Mouse (Mus musculus): ENCODE results near the gene Vrtn. TPM values are rescaled to one million over a fixed set of nuclear protein-coding genes. Genes with fewer than 3 reads are reported as not detected.

The Vrtn gene
- polyA plus RNA-seq, 1 experiment: not detected

DNA sequence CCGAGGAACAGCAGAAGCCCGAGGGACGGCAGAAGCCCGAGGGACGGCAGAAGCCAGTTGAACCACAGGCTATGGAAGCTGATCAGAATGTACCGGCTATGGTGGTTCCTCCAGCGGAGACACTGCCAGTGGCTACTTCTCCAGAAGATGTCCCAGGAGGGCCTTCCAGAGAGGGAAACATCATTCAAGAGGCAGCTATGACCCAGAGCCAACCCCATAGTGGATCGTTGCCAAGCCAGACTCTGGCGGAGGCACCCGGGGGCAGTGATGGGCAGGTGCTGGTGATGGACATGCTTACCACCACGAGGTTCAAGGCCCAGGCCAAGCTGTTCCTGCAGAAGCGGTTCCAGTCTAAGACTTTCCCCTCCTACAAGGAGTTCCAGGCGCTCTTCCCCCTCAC lies 9.4 kb downstream of the Vrtn start:
- no peaks in the 10 kb centered on the region for H3K79me2 ChIP-seq (ENCODE audit: control insufficient read depth, insufficient read depth)
- H3K27me3 ChIP-seq (ENCODE audit: control insufficient read depth, insufficient read depth, insufficient read length): peaks cover 30% of the 10 kb centered on the region
- no peak overlapping the region for H3K4me3 ChIP-seq
- no peak overlapping the region for H3K4me2 ChIP-seq (ENCODE audit: low read depth)
- TF ChIP-seq MAX (IDR thresholded peaks at IDR 0.05; ENCODE audit: low read depth) (no peak), POLR2A (IDR thresholded peaks at IDR 0.05; ENCODE audit: insufficient read length, low read depth) (no peak), E2F4 (IDR thresholded peaks at IDR 0.05; ENCODE audit: insufficient read depth) (no peak), MYOG (IDR thresholded peaks at IDR 0.05; ENCODE audit: control insufficient read depth in 1 of 3, insufficient read depth in 1 of 3, insufficient read length in 2 of 3, low read depth in 2 of 3) (no peak), MYOD1 (IDR thresholded peaks at IDR 0.05; ENCODE audit: control insufficient read depth in 1 of 3, insufficient read length in 2 of 3, low read depth in 2 of 3) (no peak)
- no peak overlapping the region for H3ac ChIP-seq (ENCODE audit: control insufficient read depth, insufficient read length)
- no peaks in the 10 kb centered on the region for H3K36me3 ChIP-seq (ENCODE audit: control insufficient read depth, insufficient read depth)

DNA sequence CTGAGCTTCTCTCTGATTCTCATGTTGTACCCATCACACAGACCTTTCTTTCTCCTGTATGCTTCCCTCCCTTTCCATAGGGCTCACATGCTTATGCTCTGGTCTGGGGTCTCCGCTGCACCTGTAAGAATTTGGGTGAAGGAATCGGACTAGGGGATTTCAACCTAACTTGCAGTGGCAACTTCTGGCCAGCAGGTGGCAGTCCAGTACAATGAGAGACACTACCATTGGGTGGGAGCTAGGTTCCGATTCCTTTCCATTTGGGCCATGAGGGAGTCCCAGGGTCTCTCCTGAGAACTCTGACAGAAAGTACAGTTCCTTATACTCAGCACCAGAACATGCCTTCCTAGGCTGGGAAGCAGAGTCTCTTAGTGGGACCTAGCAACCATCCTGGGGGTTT lies 13.1 kb downstream of the Vrtn start:
- no peak for TF ChIP-seq REST (IDR thresholded peaks at IDR 0.05; ENCODE audit: insufficient read depth, insufficient read length)
- H3K27me3 ChIP-seq (ENCODE audit: control insufficient read depth, insufficient read depth, insufficient read length): peaks cover 34% of the 10 kb centered on the region

DNA sequence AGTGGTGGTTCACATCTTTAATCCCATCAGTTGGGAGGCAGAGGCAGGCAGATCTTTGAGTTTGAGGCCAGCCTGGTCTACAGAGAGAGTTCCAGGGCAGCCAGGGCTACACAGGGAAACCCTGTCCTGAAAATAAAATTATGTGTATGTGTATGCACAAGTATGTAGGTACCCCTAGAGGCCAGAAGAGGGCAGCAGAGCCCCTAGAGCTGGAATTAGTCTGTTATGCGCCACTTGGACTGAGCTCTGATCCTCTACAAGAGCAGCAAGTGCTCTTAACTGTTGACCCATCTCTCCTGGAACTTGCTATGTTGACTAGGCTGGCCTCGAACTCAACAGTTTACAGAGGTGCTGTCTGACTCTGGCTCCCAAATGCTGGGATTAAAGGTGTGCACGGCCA lies 29.7 kb downstream of the Vrtn start:
- peaks cover 5% of the 10 kb centered on the region for H3K27me3 ChIP-seq (ENCODE audit: control insufficient read depth, insufficient read depth, insufficient read length)
- TF ChIP-seq POLR2AphosphoS2 (IDR thresholded peaks at IDR 0.05; ENCODE audit: insufficient read length, low read depth): no peak
- TF ChIP-seq USF1 (IDR thresholded peaks at IDR 0.05; ENCODE audit: low read depth): no peak
- TF ChIP-seq POLR2A (IDR thresholded peaks at IDR 0.05; ENCODE audit: insufficient read length, low read depth): no peak
- no peak for TF ChIP-seq MYOG (IDR thresholded peaks at IDR 0.05; ENCODE audit: control insufficient read depth in 1 of 3, insufficient read depth in 1 of 3, insufficient read length in 2 of 3, low read depth in 2 of 3)
- no peak for TF ChIP-seq MYOD1 (IDR thresholded peaks at IDR 0.05; ENCODE audit: control insufficient read depth in 1 of 3, insufficient read length in 2 of 3, low read depth in 2 of 3)
- no peak for TF ChIP-seq TCF12 (IDR thresholded peaks at IDR 0.05; ENCODE audit: insufficient read depth, poor library complexity, severe bottlenecking)
- no peak for TF ChIP-seq CEBPB (IDR thresholded peaks at IDR 0.05; ENCODE audit: insufficient read depth, poor library complexity, severe bottlenecking)
- no peak for TF ChIP-seq MAX (IDR thresholded peaks at IDR 0.05; ENCODE audit: low read depth)
- TF ChIP-seq REST (IDR thresholded peaks at IDR 0.05; ENCODE audit: insufficient read depth, insufficient read length): no peak
- TF ChIP-seq E2F4 (IDR thresholded peaks at IDR 0.05; ENCODE audit: insufficient read depth): no peak
- TF ChIP-seq TCF3 (IDR thresholded peaks at IDR 0.05; ENCODE audit: insufficient read length, low read depth): no peak
- TF ChIP-seq SRF (IDR thresholded peaks at IDR 0.05; ENCODE audit: control insufficient read depth, insufficient read length, low read depth): no peak
- H3K36me3 ChIP-seq (ENCODE audit: control insufficient read depth, insufficient read depth): no peaks in the 10 kb centered on the region
- no peak overlapping the region for H3K4me2 ChIP-seq (ENCODE audit: low read depth)
- H3ac ChIP-seq (ENCODE audit: control insufficient read depth, insufficient read length): no peak overlapping the region
- H3K79me2 ChIP-seq (ENCODE audit: control insufficient read depth, insufficient read depth): no peaks in the 10 kb centered on the region
- no peak overlapping the region for H3K4me3 ChIP-seq

More for the DNA sequence above, 13.1 kb downstream of the Vrtn start:
- Histone ChIP-seq H3K79me2 (ENCODE audit: control insufficient read depth, insufficient read depth) (no peaks in the 10 kb centered on the region), H3K4me3 (no peak overlapping the region), H3K4me2 (ENCODE audit: low read depth) (no peak overlapping the region), H3K36me3 (ENCODE audit: control insufficient read depth, insufficient read depth) (no peaks in the 10 kb centered on the region), H3ac (ENCODE audit: control insufficient read depth, insufficient read length) (no peak overlapping the region)

DNA sequence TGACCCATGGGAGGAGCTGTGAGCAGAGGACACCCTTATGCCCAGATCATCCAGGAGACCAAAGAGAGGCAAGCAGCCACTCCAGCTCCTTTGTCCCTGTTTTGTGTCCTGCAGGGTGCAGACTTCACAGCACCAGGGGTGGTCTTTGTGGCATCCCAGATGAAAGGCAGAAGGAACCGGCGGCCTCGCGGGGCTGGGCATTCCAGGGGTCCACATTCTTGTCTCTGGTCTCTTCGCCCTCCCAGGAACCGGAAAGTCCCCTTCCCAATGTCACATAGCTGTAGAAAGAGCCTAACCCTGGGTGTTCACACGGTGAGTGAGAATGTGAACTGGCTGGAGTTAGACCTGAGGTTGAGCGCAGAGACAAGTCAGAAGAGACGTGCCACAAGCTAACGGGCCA lies 30.8 kb downstream of the Vrtn start:
- Histone ChIP-seq H3ac (ENCODE audit: control insufficient read depth, insufficient read length) (no peak overlapping the region), H3K4me2 (ENCODE audit: low read depth) (no peak overlapping the region), H3K27me3 (ENCODE audit: control insufficient read depth, insufficient read depth, insufficient read length) (peaks cover 9% of the 10 kb centered on the region), H3K4me3 (no peak overlapping the region), H3K36me3 (ENCODE audit: control insufficient read depth, insufficient read depth) (no peaks in the 10 kb centered on the region), H3K79me2 (ENCODE audit: control insufficient read depth, insufficient read depth) (no peaks in the 10 kb centered on the region)
- TF ChIP-seq POLR2A (IDR thresholded peaks at IDR 0.05; ENCODE audit: insufficient read length, low read depth): no peak
- no peak for TF ChIP-seq MAX (IDR thresholded peaks at IDR 0.05; ENCODE audit: low read depth)
- TF ChIP-seq MYOD1 (IDR thresholded peaks at IDR 0.05; ENCODE audit: control insufficient read depth in 1 of 3, insufficient read length in 2 of 3, low read depth in 2 of 3): no peak
- TF ChIP-seq E2F4 (IDR thresholded peaks at IDR 0.05; ENCODE audit: insufficient read depth): no peak
- TF ChIP-seq TCF3 (IDR thresholded peaks at IDR 0.05; ENCODE audit: insufficient read length, low read depth): no peak
- TF ChIP-seq REST (IDR thresholded peaks at IDR 0.05; ENCODE audit: insufficient read depth, insufficient read length): no peak
- TF ChIP-seq TCF12 (IDR thresholded peaks at IDR 0.05; ENCODE audit: insufficient read depth, poor library complexity, severe bottlenecking): no peak
- no peak for TF ChIP-seq USF1 (IDR thresholded peaks at IDR 0.05; ENCODE audit: low read depth)
- no peak for TF ChIP-seq MYOG (IDR thresholded peaks at IDR 0.05; ENCODE audit: control insufficient read depth in 1 of 3, insufficient read depth in 1 of 3, insufficient read length in 2 of 3, low read depth in 2 of 3)
- no peak for TF ChIP-seq CEBPB (IDR thresholded peaks at IDR 0.05; ENCODE audit: insufficient read depth, poor library complexity, severe bottlenecking)
- TF ChIP-seq POLR2AphosphoS2 (IDR thresholded peaks at IDR 0.05; ENCODE audit: insufficient read length, low read depth): no peak
- no peak for TF ChIP-seq SRF (IDR thresholded peaks at IDR 0.05; ENCODE audit: control insufficient read depth, insufficient read length, low read depth)

DNA sequence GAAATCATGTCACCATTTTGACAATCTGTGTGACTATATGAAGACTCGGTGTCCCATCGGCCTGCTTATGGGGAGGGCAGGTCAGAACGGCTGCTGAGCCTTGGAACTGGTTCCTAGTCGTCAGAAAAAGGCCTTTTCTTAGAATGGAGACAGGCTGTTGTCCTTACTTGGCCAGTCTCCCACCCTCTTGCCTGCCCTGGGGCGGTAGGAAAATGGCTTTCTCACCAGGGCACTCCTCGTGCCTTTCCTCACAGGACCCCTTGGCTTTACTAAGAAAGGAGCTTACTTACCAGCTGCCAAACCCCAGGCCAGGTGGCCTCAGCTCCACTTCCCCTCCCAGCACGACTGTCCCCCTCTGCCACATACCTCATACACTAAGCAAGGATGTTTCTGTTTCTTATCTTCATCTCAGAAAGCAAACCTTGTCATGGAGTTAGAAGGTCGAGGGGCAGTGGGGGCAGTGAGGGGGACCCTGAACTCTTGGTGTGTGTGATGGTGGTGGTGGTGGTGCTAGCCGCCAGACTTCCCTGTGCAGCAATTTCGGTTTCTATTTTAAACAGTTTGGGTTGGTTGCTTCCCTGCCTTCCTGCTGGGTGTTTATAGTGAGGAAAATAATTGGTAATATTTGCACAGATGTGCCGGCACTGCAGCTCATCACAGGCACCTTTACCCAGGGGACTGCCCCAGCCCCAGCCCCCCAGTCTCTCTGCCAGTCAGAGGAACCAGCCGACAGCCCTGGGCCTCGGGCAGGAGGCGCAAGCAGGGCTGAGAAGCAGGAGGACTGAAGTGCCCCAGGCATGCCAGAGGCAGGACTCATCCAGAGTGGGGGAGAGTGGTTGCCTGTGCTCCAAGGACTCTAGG lies 34.1 kb downstream of the Vrtn start:
- no peak for TF ChIP-seq REST (IDR thresholded peaks at IDR 0.05; ENCODE audit: insufficient read depth, insufficient read length)
- no peak for TF ChIP-seq POLR2A (IDR thresholded peaks at IDR 0.05; ENCODE audit: insufficient read length, low read depth)
- TF ChIP-seq USF1 (IDR thresholded peaks at IDR 0.05; ENCODE audit: low read depth): no peak
- TF ChIP-seq SRF (IDR thresholded peaks at IDR 0.05; ENCODE audit: control insufficient read depth, insufficient read length, low read depth): no peak
- no peak for TF ChIP-seq TCF3 (IDR thresholded peaks at IDR 0.05; ENCODE audit: insufficient read length, low read depth)
- TF ChIP-seq CEBPB (IDR thresholded peaks at IDR 0.05; ENCODE audit: insufficient read depth, poor library complexity, severe bottlenecking): no peak
- TF ChIP-seq MYOD1 (IDR thresholded peaks at IDR 0.05; ENCODE audit: control insufficient read depth in 1 of 3, insufficient read length in 2 of 3, low read depth in 2 of 3): no peak
- Histone ChIP-seq H3K79me2 (ENCODE audit: control insufficient read depth, insufficient read depth) (no peaks in the 10 kb centered on the region), H3K36me3 (ENCODE audit: control insufficient read depth, insufficient read depth) (no peaks in the 10 kb centered on the region), H3K27me3 (ENCODE audit: control insufficient read depth, insufficient read depth, insufficient read length) (peaks cover 30% of the 10 kb centered on the region), H3ac (ENCODE audit: control insufficient read depth, insufficient read length) (no peak overlapping the region), H3K4me3 (no peak overlapping the region), H3K4me2 (ENCODE audit: low read depth) (peak overlapping the region; percentile 62)
